Mouse (Mus musculus): ENCODE measurements at regions not wholly inside any gene's neighbourhood (a gene's known extent, or its start where the extent isn't known, plus 50 kb on each side); places are given as distances from the start of the nearest gene placed in this dataset.
"Not testable (repeated sequence)": the region's sequence is repeated elsewhere in the genome, so short reads cannot be mapped to it uniquely, and the experiment has no call there.

DNA sequence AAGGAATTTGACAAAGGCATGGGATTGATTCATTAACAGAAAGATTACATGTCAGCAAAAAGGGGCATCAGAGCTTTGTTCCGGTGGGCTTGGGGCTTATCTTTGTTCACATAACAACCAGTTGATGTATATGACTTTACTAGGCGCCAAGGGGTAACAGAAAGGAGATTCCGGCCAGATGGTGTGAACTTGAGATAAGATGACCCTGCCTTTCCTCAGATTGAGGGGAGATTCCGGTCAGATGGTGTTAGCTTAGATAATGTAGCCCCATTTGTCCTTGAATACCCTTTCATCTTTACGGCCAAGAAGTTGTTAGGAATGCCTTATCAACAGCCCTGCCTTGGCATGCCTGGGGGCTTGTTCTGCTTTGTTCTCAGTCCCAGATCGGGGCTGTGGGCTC lies 183.4 kb upstream of the Myo3a start:
- TF ChIP-seq EP300 (IDR thresholded peaks at IDR 0.05; ENCODE audit: low read depth in 1 of 2, low read length in 2 of 2); MAX (IDR thresholded peaks at IDR 0.05; ENCODE audit: low read length); MXI1 (IDR thresholded peaks at IDR 0.05; ENCODE audit: low read depth, low read length); POLR2A (IDR thresholded peaks at IDR 0.05; ENCODE audit: control insufficient read depth in 1 of 2, insufficient read depth in 1 of 2, low read depth in 1 of 2, low read length in 2 of 2, poor library complexity in 1 of 2); ZNF384 (IDR thresholded peaks at IDR 0.05; ENCODE audit: low read depth, low read length); NELFE (IDR thresholded peaks at IDR 0.05; ENCODE audit: low read depth, low read length); ETS1 (IDR thresholded peaks at IDR 0.05; ENCODE audit: low read depth, low read length); CHD2 (IDR thresholded peaks at IDR 0.05; ENCODE audit: low read length); CTCF (IDR thresholded peaks at IDR 0.05 in 2 of 3, conservative IDR thresholded peaks at IDR 0.05 in 1 of 3; ENCODE audit: control insufficient read depth in 1 of 3, insufficient read depth in 1 of 3, low read depth in 2 of 3, low read length in 3 of 3, poor library complexity in 1 of 3, severe bottlenecking in 1 of 3); TBP (IDR thresholded peaks at IDR 0.05; ENCODE audit: low read depth, low read length); HCFC1 (IDR thresholded peaks at IDR 0.05; ENCODE audit: low read depth, low read length); ZC3H11A (IDR thresholded peaks at IDR 0.05; ENCODE audit: low read depth, low read length): not testable (repeated sequence)

Measured in MEL (cell line).